Mouse (Mus musculus): ENCODE data around the gene Ell. TPM values are rescaled to one million over a fixed set of nuclear protein-coding genes. Genes with fewer than 3 reads are reported as not detected.

Ell gene
- polyA plus RNA-seq, 1 experiment from 2014 or later: 18.8 TPM

- ATAC-seq (ENCODE audit: low FRiP score): no peak
- Histone ChIP-seq H3K27ac (no peak overlapping the region), H3K9ac (no peak overlapping the region; the same call in 1 of the 2 replicates), H3K4me3 (replicated peaks) (peak overlapping the region; percentile 19), H3K9me3 (no peaks in the 10 kb centered on the region), H3K4me2 (peak overlapping the region; percentile 39), H3K4me1 (peaks cover 37% of the 10 kb centered on the region), H3K36me3 (replicated peaks) (peaks cover 12% of the 10 kb centered on the region), H3K27me3 (peaks cover 95% of the 10 kb centered on the region)
- 6% methylated on average over 39 of the region's 39 CpGs for WGBS
These were observed 38.6 kb upstream of the Ell start for GRCm38 (mm10) chr8:70500386-70501301.

DNA sequence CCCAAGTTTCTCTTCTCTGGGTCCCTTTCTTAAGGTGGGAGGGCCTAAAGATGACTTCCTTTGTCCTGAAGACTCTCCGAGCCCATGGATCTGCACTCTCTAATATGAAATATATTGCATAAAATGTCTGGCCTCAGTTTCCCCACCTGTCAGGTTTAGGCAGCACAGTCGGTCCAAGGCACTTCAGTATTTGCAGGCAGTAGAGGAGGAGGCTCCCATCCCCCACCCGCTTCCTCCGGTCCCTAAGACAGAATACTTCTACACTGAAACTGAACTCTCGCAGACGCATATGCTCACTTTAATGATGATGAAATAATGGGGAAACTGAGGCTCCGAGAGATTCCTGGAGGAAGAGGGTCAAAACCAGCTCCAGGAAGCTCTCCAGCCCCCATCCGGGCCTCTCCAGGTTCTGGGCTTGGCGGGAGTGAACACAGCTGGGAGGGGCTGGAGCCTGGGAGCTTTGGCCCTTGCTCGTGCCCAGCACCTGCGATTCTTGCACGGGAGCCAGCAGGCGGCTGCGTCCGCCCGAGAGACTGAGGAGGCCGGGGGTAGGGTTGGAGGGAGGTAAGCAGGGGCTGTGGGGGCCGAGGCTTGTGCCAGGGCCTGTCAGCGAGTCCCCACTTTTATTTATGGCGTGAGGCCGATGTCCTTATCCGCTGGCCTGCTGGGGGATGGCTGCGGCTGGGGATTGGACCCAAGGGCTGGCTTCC, 37.3 kb upstream of the Ell start:
- ATAC-seq (ENCODE audit: low FRiP score): no peak
- H3K36me3 ChIP-seq (replicated peaks): peaks cover 14% of the 10 kb centered on the region
- no peak overlapping the region for H3K27ac ChIP-seq
- H3K9ac ChIP-seq: no peak overlapping the region
- H3K27me3 ChIP-seq: peaks cover 82% of the 10 kb centered on the region
- WGBS: 10% methylated on average over 23 of the region's 23 CpGs
- 0 out of 2 replicates have a peak overlapping the region, but pooled peaks have one; percentile 15 for H3K4me2 ChIP-seq
- H3K9me3 ChIP-seq: no peaks in the 10 kb centered on the region
- H3K4me3 ChIP-seq (replicated peaks): peak overlapping the region; percentile 8; the same call in 1 of the 2 replicates
- peaks cover 39% of the 10 kb centered on the region for H3K4me1 ChIP-seq

DNA sequence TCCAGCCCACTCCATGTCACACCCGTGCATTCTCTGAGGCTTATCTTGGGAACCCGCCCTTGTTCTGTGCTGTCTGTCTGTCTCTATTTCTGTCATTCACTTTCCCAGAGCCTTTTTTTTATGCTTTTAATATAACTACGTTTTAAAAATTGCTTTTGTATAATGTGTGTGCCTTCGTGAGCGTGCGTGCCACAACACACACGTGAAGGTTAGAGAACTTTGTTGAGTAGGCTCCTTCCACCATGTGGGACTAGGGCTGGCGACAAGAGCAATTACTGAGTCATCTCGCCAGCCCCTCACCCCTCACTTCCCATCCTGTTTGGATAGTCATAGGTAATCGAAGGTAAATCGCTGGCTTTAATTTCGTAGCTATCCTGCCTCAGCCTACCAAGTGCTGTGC, 36.7 kb upstream of the Ell start:
- no peak overlapping the region for H3K27ac ChIP-seq
- H3K4me1 ChIP-seq: peaks cover 39% of the 10 kb centered on the region
- 0 out of 2 replicates have a peak overlapping the region, but pooled peaks have one; percentile 15 for H3K4me2 ChIP-seq
- H3K9ac ChIP-seq: no peak overlapping the region
- H3K4me3 ChIP-seq (replicated peaks): 0 out of 2 replicates have a peak overlapping the region, but pooled peaks have one; percentile 8
- ATAC-seq (ENCODE audit: low FRiP score): no peak
- WGBS: 27% methylated on average over 12 of the region's 12 CpGs
- H3K27me3 ChIP-seq: peaks cover 76% of the 10 kb centered on the region
- peaks cover 19% of the 10 kb centered on the region for H3K36me3 ChIP-seq (replicated peaks)
- H3K9me3 ChIP-seq: no peaks in the 10 kb centered on the region

DNA sequence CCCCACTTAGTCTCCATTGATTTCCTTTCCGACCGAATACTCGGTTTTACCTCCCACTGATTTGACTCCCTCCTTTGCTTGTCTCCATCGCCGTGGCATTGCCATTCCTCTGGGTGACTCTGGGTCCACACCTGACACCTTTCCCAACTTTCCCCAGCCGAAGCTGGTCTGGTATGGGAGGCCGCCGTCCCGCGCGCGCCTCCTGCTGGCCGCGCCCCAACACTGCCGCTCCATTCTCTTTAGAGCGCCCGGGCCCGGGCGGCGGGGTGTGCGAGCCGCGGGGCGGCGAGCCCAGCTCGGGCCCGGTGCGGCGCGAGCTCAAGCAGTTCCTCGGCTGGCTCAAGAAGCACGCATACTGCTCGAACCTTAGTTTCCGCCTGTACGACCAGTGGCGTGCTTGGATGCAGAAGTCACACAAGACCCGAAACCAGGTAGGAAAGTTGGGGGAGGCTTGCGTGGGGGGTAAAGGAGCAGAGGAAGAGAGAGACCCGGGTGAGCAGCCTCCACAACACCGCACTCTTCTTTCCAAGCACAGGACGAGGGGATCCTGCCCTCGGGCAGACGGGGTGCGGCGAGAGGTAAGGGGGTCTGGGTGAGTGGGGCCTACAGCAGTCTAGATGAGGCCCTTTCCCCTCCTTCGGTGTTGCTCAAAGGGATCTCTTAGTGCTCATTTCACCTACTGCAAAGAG, 36.1 kb upstream of the Ell start:
- 8% methylated on average over 46 of the region's 46 CpGs for WGBS
- Histone ChIP-seq H3K27ac (no peak overlapping the region), H3K9me3 (no peaks in the 10 kb centered on the region), H3K9ac (peak overlapping the region; percentile 49; the same call in 1 of the 2 replicates), H3K4me1 (peaks cover 42% of the 10 kb centered on the region), H3K4me2 (peak overlapping the region; percentile 13; the same call in 1 of the 2 replicates), H3K27me3 (peaks cover 70% of the 10 kb centered on the region), H3K4me3 (replicated peaks) (peak overlapping the region; percentile 10), H3K36me3 (replicated peaks) (peaks cover 26% of the 10 kb centered on the region)
- 0 out of 2 replicates have a peak, but pooled peaks have one; percentile 9 for ATAC-seq (ENCODE audit: low FRiP score)

DNA sequence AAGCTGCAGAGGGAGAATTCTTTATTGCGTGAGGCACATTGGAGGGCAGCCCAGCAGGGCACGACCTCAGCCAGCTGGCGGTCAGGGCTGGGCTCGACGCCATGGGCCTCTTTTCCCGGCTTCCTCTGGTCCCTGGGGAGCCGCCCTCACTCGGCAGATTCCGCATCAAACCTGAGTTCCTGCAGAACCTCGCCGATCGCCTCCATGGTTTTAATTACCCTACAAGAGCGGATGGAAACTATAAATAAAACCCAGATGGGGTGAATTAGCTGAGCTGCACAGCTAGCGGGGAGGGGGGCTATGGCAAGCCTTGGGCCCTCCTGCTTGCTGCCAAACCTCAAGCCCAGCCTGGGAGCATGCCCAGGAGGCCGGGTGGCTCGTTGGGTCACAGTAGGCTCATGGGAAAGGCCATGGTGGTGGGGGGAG, 35.0 kb upstream of the Ell start:
- no peak overlapping the region for H3K4me3 ChIP-seq (replicated peaks)
- H3K9me3 ChIP-seq: no peaks in the 10 kb centered on the region
- H3K27me3 ChIP-seq: peaks cover 59% of the 10 kb centered on the region
- WGBS: 75% methylated on average over 16 of the region's 16 CpGs
- H3K4me2 ChIP-seq: no peak overlapping the region
- peaks cover 32% of the 10 kb centered on the region for H3K36me3 ChIP-seq (replicated peaks)
- H3K4me1 ChIP-seq: peaks cover 52% of the 10 kb centered on the region
- ATAC-seq (ENCODE audit: low FRiP score): no peak
- no peak overlapping the region for H3K27ac ChIP-seq
- no peak overlapping the region for H3K9ac ChIP-seq

DNA sequence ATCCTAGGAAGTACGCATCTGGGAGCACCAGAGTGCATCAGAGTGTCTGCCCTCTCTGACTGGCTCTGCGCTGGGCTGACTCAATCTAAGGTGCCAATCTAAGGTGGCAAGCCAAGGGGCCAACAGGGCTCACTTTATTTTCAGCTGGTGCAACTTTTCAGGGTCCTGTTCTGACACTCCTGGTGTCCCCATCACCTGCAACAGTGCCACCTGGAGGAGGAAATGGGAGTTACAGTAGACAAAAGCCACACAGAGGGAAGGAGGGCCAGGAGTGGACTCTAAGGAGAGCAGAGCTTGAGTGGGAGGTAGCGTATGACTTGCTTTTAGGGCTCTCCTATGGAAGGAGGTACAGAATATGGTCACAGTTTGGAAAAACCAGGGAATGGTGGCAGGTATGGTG, 34.4 kb upstream of the Ell start:
- Histone ChIP-seq H3K4me3 (replicated peaks) (no peak overlapping the region; the same call in 1 of the 2 replicates), H3K27ac (no peak overlapping the region), H3K4me2 (peak overlapping the region; percentile 88; the same call in 1 of the 2 replicates), H3K9me3 (no peaks in the 10 kb centered on the region), H3K36me3 (replicated peaks) (peaks cover 32% of the 10 kb centered on the region), H3K4me1 (peaks cover 56% of the 10 kb centered on the region), H3K27me3 (peaks cover 53% of the 10 kb centered on the region), H3K9ac (no peak overlapping the region)
- 68% methylated on average over 3 of the region's 3 CpGs for WGBS
- no peak for ATAC-seq (ENCODE audit: low FRiP score)

- Histone ChIP-seq H3K9me3 (no peaks in the 10 kb centered on the region), H3K9ac (peak overlapping the region; percentile 80), H3K36me3 (replicated peaks) (peaks cover 32% of the 10 kb centered on the region), H3K4me1 (peaks cover 54% of the 10 kb centered on the region), H3K27me3 (peaks cover 43% of the 10 kb centered on the region), H3K27ac (peak overlapping the region; percentile 91), H3K4me2 (peak overlapping the region; percentile 88), H3K4me3 (replicated peaks) (peak overlapping the region; percentile 72)
- 41% methylated on average over 32 of the region's 32 CpGs for WGBS
- ATAC-seq (ENCODE audit: low FRiP score): peak; percentile 9
These were observed 33.4 kb upstream of the Ell start for GRCm38 (mm10) chr8:70505698-70506327.

- H3K4me2 ChIP-seq: peak within 1 kb of the TSS; percentile 88
- no peaks in the 10 kb centered on the region for H3K9me3 ChIP-seq
- peaks cover 52% of the 10 kb centered on the region for H3K4me1 ChIP-seq
- H3K27me3 ChIP-seq: peaks cover 37% of the 10 kb centered on the region
- H3K36me3 ChIP-seq (replicated peaks): peaks cover 32% of the 10 kb centered on the region
- ATAC-seq (ENCODE audit: low FRiP score): peak; percentile 89
- H3K27ac ChIP-seq: peak within 1 kb of the TSS; percentile 91
- 2% methylated on average over 40 of the region's 40 CpGs for WGBS
- H3K4me3 ChIP-seq (replicated peaks): peak within 1 kb of the TSS; percentile 72
- peak within 1 kb of the TSS; percentile 80 for H3K9ac ChIP-seq
These were observed 32.8 kb upstream of the Ell start, which contains the start of gene Rex1bd for GRCm38 (mm10) chr8:70506328-70507026. Gene Rex1bd (minus strand): TSS chr8:70506752.

GRCm38 (mm10) chr8:70507027-70507393, 32.2 kb upstream of the Ell start:
- ATAC-seq (ENCODE audit: low FRiP score): no peak
- Histone ChIP-seq H3K4me1 (peaks cover 56% of the 10 kb centered on the region), H3K4me2 (peak overlapping the region; percentile 88), H3K27me3 (peaks cover 32% of the 10 kb centered on the region), H3K27ac (peak overlapping the region; percentile 62), H3K9me3 (no peaks in the 10 kb centered on the region), H3K9ac (peak overlapping the region; percentile 25; the same call in 1 of the 2 replicates), H3K4me3 (replicated peaks) (peak overlapping the region; percentile 72; the same call in 1 of the 2 replicates), H3K36me3 (replicated peaks) (peaks cover 32% of the 10 kb centered on the region)
- 57% methylated on average over 5 of the region's 5 CpGs for WGBS

DNA sequence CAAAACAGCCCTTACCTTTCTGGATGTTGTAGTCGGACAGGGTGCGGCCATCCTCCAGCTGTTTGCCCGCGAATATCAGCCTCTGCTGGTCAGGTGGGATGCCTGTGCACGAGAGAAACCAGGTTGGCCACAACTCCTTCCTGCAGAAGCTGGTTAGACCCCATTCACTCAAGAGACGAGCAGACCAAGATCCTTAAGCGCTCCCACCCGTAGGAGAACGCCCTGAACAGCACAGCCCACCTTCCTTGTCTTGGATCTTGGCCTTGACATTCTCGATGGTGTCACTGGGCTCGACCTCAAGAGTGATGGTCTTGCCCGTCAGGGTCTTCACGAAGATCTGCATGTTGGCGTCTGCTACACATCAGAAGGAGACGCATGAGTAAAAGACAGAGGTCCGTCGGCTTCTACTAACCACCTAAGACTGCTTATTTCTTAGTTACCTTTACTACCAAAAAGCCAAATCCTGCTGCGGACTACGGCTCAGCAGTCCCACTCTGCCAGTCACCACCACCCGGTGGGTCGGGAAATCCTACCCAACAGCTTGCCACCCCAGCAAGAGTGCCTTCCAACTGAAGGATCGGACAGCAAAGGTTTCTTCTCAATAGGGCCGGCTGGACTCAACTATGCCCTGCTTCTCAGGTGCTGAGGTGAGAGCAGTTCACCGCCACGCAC, 29.8 kb upstream of the Ell start:
- no peak overlapping the region for H3K27ac ChIP-seq
- no peak for ATAC-seq (ENCODE audit: low FRiP score)
- H3K27me3 ChIP-seq: peaks cover 7% of the 10 kb centered on the region

More for the DNA sequence above, 29.8 kb upstream of the Ell start:
- WGBS: 18% methylated on average over 25 of the region's 25 CpGs
- peak overlapping the region; percentile 98 for H3K9ac ChIP-seq
- H3K4me2 ChIP-seq: peak overlapping the region; percentile 97
- no peaks in the 10 kb centered on the region for H3K9me3 ChIP-seq
- H3K4me3 ChIP-seq (replicated peaks): peak overlapping the region; percentile 99
- H3K36me3 ChIP-seq (replicated peaks): peaks cover 47% of the 10 kb centered on the region
- H3K4me1 ChIP-seq: peaks cover 41% of the 10 kb centered on the region

All from forebrain, embryonic 12.5 days (tissue).